Mouse (Mus musculus) myocyte (in vitro differentiated cells): Measurements from ENCODE around the gene Oit1. TPM values are rescaled to one million over a fixed set of nuclear protein-coding genes. Genes with fewer than 3 reads are reported as not detected.

Experiments used
- H3K27me3 ChIP-seq: one replicate; pipeline ENCODE4 v1.6.1; 2011; ENCODE audit not compliant: control insufficient read depth, insufficient read depth, insufficient read length
- H3K36me3 ChIP-seq: one replicate; pipeline ENCODE4 v1.6.1; 2011; ENCODE audit not compliant: control insufficient read depth, insufficient read depth
- H3K4me2 ChIP-seq: one replicate; pipeline ENCODE4 v1.6.1; 2011; ENCODE audit warnings: low read depth, control low read depth
- H3K4me3 ChIP-seq: one replicate; pipeline ENCODE4 v1.5.1; 2011; ENCODE audit warnings: mild to moderate bottlenecking, control low read depth, moderate library complexity
- H3K79me2 ChIP-seq: one replicate; pipeline ENCODE4 v1.6.1; 2011; ENCODE audit not compliant: control insufficient read depth, insufficient read depth
- H3ac ChIP-seq: one replicate; pipeline ENCODE4 v1.6.1; 2011; ENCODE audit not compliant: control insufficient read depth, insufficient read length
- CEBPB ChIP-seq: IDR thresholded peaks from 2 replicates; pipeline ENCODE4 v1.6.1; 2011; ENCODE audit warnings: mild to moderate bottlenecking, moderate library complexity; ENCODE audit not compliant: poor library complexity, insufficient read depth, severe bottlenecking
- E2F4 ChIP-seq: IDR thresholded peaks from one replicate; pipeline ENCODE4 v1.6.1; 2011; ENCODE audit warnings: mild to moderate bottlenecking, control low read depth, moderate library complexity; ENCODE audit not compliant: insufficient read depth
- MAX ChIP-seq: IDR thresholded peaks from one replicate; pipeline ENCODE4 v1.6.1; 2011; ENCODE audit warnings: low read depth, mild to moderate bottlenecking, control low read depth
- MYOD1 ChIP-seq, 3 experiments: IDR thresholded peaks; one replicate each; pipeline ENCODE4 v1.6.1; 2011; ENCODE audit warnings: control low read depth in 2 of 3, low read depth in 2 of 3, mild to moderate bottlenecking in 2 of 3, moderate library complexity in 1 of 3; ENCODE audit not compliant: insufficient read length in 2 of 3, control insufficient read depth in 1 of 3
- MYOG ChIP-seq, 3 experiments: IDR thresholded peaks; one replicate each; pipeline ENCODE4 v1.6.1; 2011; ENCODE audit warnings: control low read depth in 2 of 3, low read depth in 2 of 3, mild to moderate bottlenecking in 2 of 3; ENCODE audit not compliant: insufficient read length in 2 of 3, control insufficient read depth in 1 of 3, insufficient read depth in 1 of 3
- POLR2A ChIP-seq: IDR thresholded peaks from one replicate; pipeline ENCODE4 v1.6.1; 2011; ENCODE audit warnings: low read depth, mild to moderate bottlenecking, control low read depth, moderate library complexity; ENCODE audit not compliant: insufficient read length
- POLR2AphosphoS2 ChIP-seq: IDR thresholded peaks from one replicate; pipeline ENCODE4 v1.6.1; 2011; ENCODE audit warnings: low read depth, control low read depth; ENCODE audit not compliant: insufficient read length
- REST ChIP-seq: IDR thresholded peaks from one replicate; pipeline ENCODE4 v1.6.1; 2011; ENCODE audit warnings: mild to moderate bottlenecking, control low read depth, moderate library complexity; ENCODE audit not compliant: insufficient read depth, insufficient read length
- SRF ChIP-seq: IDR thresholded peaks from one replicate; pipeline ENCODE4 v1.6.1; 2011; ENCODE audit warnings: low read depth; ENCODE audit not compliant: control insufficient read depth, insufficient read length
- TCF12 ChIP-seq: IDR thresholded peaks from one replicate; pipeline ENCODE4 v1.6.1; 2011; ENCODE audit warnings: mild to moderate bottlenecking, control low read depth; ENCODE audit not compliant: poor library complexity, insufficient read depth, severe bottlenecking
- TCF3 ChIP-seq: IDR thresholded peaks from one replicate; pipeline ENCODE4 v1.6.1; 2011; ENCODE audit warnings: low read depth, control low read depth; ENCODE audit not compliant: insufficient read length
- USF1 ChIP-seq: IDR thresholded peaks from one replicate; pipeline ENCODE4 v1.6.1; 2011; ENCODE audit warnings: low read depth, mild to moderate bottlenecking, control low read depth, moderate library complexity
- polyA plus RNA-seq: library from polyadenylated mRNA; unstranded; fragments of >200 nt; fragmentation: generic; extraction: Trizol; gene quantifications from one replicate; pipeline ENCODE4 v1.2.1, GENCODE M21; 2012; ENCODE audit warnings: missing spikeins

The Oit1 gene
- polyA plus RNA-seq, 1 experiment = not detected

DNA sequence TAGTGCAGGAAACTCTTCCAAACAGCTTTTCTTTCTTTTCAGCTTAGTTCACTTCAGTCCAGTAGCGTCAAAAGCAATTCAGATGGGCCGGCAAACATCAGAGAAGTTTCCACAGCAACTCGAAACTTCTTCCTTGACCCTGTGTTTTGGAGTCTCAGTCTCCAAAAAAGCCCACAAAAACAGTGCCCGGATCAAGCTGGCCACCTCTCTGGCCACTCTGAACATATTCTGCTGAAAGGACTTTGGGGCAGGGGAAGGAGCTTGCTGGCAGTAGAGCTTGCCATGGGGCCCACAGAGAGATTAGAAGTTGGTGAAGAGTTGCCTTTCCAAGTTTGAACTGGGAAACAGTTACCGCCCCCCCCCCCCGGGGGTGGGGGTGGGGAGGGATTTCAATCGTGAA, 64.7 kb downstream of the Oit1 start:
- Histone ChIP-seq H3ac (no peak overlapping the region), H3K27me3 (no peaks in the 10 kb centered on the region), H3K36me3 (no peaks in the 10 kb centered on the region), H3K4me2 (no peak overlapping the region), H3K79me2 (no peaks in the 10 kb centered on the region), H3K4me3 (no peak overlapping the region)
- no peak for TF ChIP-seq POLR2A
- TF ChIP-seq E2F4 = no peak
- no peak for TF ChIP-seq MAX
- TF ChIP-seq REST = no peak
- no peak for TF ChIP-seq TCF3
- no peak for TF ChIP-seq MYOG (IDR thresholded peaks at IDR 0.05; ENCODE audit: control insufficient read depth in 1 of 3, insufficient read depth in 1 of 3, insufficient read length in 2 of 3, low read depth in 2 of 3)
- TF ChIP-seq MYOD1 (IDR thresholded peaks at IDR 0.05; ENCODE audit: control insufficient read depth in 1 of 3, insufficient read length in 2 of 3, low read depth in 2 of 3) = no peak
- TF ChIP-seq TCF12 = no peak
- TF ChIP-seq POLR2AphosphoS2 = no peak

DNA sequence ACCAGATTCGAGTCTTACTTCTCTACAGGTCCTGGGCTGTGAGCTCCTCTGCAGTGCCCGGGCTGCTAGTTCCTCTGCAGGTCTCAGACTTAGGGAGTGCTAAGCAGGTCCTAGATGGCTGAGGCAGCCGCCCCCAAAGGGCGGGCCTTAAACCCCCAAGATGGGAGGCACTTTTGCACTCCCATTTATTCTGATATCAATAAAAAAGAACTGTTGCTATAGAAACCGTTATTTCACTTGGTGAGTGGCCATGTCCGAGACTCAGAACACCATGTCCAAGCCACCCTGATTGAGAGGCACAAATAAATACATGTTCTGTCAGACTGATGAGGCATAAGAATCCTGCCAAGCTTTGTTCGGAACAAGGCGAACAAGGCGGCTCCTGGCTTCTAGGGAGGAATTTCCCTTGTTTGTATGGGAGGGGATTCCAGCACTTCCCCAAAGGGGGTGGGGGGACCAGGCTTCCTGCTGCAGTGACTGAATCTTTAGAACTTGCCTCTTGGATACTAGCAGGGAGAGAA, 68.9 kb downstream of the Oit1 start:
- no peak for TF ChIP-seq SRF
- no peak for TF ChIP-seq CEBPB
- no peak overlapping the region for H3ac ChIP-seq
- H3K4me3 ChIP-seq = no peak overlapping the region
- no peaks in the 10 kb centered on the region for H3K27me3 ChIP-seq
- H3K79me2 ChIP-seq = no peaks in the 10 kb centered on the region
- H3K4me2 ChIP-seq = no peak overlapping the region
- no peaks in the 10 kb centered on the region for H3K36me3 ChIP-seq

DNA sequence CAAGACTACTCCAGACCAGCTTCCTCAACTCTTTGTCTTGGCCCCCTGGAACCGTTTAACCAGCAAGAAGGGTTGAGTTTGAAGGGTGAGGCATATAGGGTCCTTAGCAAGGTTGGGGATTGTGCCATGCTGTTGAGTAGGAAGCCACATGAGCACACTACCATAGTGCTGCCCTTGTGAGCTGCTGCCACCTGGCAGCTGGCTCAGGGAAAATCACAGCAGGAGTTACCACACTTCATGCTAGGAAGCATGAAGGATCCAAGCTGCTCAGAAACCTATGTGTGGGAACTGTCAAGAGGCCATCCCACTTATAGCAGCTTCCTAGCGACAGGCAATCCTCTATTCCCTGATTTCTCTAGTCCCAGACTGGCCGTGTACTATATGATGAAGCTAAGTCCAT, 69.9 kb downstream of the Oit1 start:
- Histone ChIP-seq H3ac (no peak overlapping the region), H3K4me2 (no peak overlapping the region), H3K79me2 (no peaks in the 10 kb centered on the region), H3K27me3 (no peaks in the 10 kb centered on the region), H3K4me3 (no peak overlapping the region), H3K36me3 (no peaks in the 10 kb centered on the region)
- TF ChIP-seq POLR2A (no peak), TCF12 (no peak), E2F4 (no peak), SRF (no peak), REST (no peak), POLR2AphosphoS2 (no peak), CEBPB (no peak), MAX (no peak), MYOG (IDR thresholded peaks at IDR 0.05; ENCODE audit: control insufficient read depth in 1 of 3, insufficient read depth in 1 of 3, insufficient read length in 2 of 3, low read depth in 2 of 3) (no peak), MYOD1 (IDR thresholded peaks at IDR 0.05; ENCODE audit: control insufficient read depth in 1 of 3, insufficient read length in 2 of 3, low read depth in 2 of 3) (no peak), USF1 (no peak), TCF3 (no peak)

DNA sequence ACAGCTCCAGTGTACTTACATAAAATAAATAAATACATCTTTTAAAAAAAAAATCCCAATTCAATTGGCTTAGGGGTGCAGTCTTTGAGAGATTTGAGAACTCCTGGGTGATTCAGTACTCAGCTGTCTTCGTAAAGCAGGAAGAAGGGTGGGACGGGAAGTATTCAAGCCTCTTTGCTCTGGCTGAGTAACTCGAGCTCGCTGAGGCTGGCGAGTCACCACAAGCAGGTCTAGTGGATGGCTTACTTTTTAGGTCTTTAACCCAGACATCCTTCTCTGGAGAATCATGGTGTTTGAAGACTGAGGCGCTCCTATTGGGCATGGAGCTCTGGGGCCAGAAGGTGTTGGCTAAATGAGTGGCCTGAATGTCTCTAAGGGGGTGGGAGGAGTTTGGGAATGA, 71.7 kb downstream of the Oit1 start:
- no peak overlapping the region for H3K4me3 ChIP-seq
- no peak overlapping the region for H3ac ChIP-seq
- TF ChIP-seq E2F4 (no peak), CEBPB (no peak), USF1 (no peak), TCF12 (no peak), TCF3 (no peak), MYOD1 (IDR thresholded peaks at IDR 0.05; ENCODE audit: control insufficient read depth in 1 of 3, insufficient read length in 2 of 3, low read depth in 2 of 3) (peak in 1 of 3 experiments; percentile 7), MAX (no peak)
- no peaks in the 10 kb centered on the region for H3K27me3 ChIP-seq
- H3K4me2 ChIP-seq = no peak overlapping the region
- no peaks in the 10 kb centered on the region for H3K36me3 ChIP-seq
- H3K79me2 ChIP-seq = no peaks in the 10 kb centered on the region

DNA sequence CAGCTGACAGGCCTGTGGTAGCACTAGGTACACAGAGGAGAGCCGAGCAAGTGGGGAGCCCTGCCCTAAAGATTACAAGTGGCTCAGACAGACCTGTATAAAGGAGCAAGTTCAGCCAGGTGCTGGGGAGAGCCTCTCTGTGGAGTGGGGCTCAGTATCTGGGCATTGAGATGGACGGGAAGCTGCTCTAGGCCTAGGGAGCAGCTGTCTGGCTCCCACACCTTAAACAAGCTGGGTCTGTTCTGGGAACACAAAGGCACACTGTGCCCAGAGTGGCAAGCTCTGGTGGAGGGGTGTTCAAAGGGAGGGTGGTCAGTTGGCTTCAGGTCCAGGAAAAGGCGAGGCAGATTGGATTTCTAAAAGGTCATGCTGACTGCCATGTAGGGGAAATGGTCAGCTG, 73.5 kb downstream of the Oit1 start:
- Histone ChIP-seq H3K36me3 (no peaks in the 10 kb centered on the region), H3K4me3 (no peak overlapping the region), H3ac (no peak overlapping the region), H3K4me2 (no peak overlapping the region), H3K27me3 (no peaks in the 10 kb centered on the region), H3K79me2 (no peaks in the 10 kb centered on the region)
- TF ChIP-seq USF1 (no peak), MYOG (IDR thresholded peaks at IDR 0.05; ENCODE audit: control insufficient read depth in 1 of 3, insufficient read depth in 1 of 3, insufficient read length in 2 of 3, low read depth in 2 of 3) (peak; percentile 9 to 88 (median 57)), E2F4 (no peak), MYOD1 (IDR thresholded peaks at IDR 0.05; ENCODE audit: control insufficient read depth in 1 of 3, insufficient read length in 2 of 3, low read depth in 2 of 3) (peak in 2 of 3 experiments; percentile 67 to 75), SRF (no peak), CEBPB (no peak), REST (no peak), TCF12 (peak; percentile 4), TCF3 (no peak), POLR2AphosphoS2 (no peak), MAX (no peak), POLR2A (no peak)
